Mouse (Mus musculus): Measurements from ENCODE around the gene 6430628N08Rik.

6430628N08Rik gene

GRCm38 (mm10) chr4:115938276-115939160 lies 48.1 kb downstream of the 6430628N08Rik start:
- no peak for ATAC-seq (ENCODE audit: insufficient number of reproducible peaks, low FRiP score, low TSS enrichment)

- ATAC-seq (ENCODE audit: insufficient number of reproducible peaks, low FRiP score, low TSS enrichment) = no peak
Observed at GRCm38 (mm10) chr4:115939295-115940102, 49.0 kb downstream of the 6430628N08Rik start, which contains the start of gene Dmbx1. TSS of gene Dmbx1 (minus strand) at chr4:115939926.

GRCm38 (mm10) chr4:115940681-115941080 lies 50.2 kb downstream of the 6430628N08Rik start:
- ATAC-seq (ENCODE audit: insufficient number of reproducible peaks, low FRiP score, low TSS enrichment) = no peak

DNA sequence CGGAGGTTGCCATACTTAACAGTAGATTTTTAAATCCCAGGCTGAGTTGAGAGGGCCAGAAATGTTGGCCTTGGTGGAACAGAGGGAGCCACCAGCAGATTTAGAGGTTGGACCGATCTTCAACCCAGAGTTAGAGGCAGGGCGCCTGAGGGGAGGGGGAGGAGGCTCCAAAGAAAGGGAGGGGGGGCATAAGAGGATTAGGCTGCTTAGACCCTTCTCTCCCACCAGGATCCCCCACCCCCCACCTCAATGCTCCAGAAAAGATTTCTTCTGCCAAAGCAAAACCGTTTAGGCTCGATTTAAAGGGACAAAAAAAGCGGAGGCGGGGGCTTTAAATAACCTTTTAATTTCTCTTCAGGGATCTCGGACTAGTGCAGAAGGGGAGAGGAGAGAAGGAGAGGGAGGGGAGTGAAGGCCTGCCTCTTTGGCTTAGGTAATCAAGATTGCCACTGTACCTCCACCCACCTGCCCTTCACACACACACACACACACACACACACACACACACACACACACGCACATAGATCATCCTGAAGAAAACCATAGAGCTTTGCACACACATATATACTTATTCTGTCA lies 50.9 kb downstream of the 6430628N08Rik start:
- no peak for ATAC-seq (ENCODE audit: insufficient number of reproducible peaks, low FRiP score, low TSS enrichment)

GRCm38 (mm10) chr4:115943669-115944314 lies 53.3 kb downstream of the 6430628N08Rik start:
- ATAC-seq (ENCODE audit: insufficient number of reproducible peaks, low FRiP score, low TSS enrichment) = no peak

All from cerebellum, adult (tissue).